Comparison of ENCODE assay signal across 22 mouse cellular contexts in the genomic region with DNA sequence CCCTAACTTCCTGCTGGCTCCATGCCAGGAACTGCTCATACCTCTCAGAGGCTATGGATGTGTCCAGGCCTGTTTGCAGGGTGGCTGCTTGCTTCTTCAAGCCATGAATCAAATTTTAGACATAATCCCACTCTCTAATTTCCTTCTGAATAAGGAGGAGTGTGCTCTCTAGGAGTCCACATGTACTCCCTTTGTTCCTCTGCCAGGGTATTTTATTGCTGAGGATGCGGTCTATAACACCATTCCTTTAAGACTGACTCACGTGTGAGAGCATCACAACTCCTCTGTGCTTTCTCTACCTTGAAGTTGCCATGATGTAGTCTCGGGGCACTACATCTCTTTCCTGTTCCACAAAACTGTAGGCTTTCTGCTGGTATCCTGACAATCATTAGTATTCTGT.
"Had no signal": no experiment of that assay in that cellular context is flagged by ENCODE, and none has a peak within 500 bp of the region (broad histone marks: within the 10 kb centered on the region; RNA-seq: fewer than 3 reads in every experiment).

No protein-coding gene starts in this region.

- DNase-seq: kidney, adult 11 months; kidney, adult 8-10 months; liver; lung, adult 18-20 months; lung, postnatal 14 days; retina, postnatal 1 day; right cerebral cortex, postnatal 25 days; spleen, adult 18-20 months; thymus, postnatal 25 days had no signal

- H3K4me2 ChIP-seq: intestine, embryonic 15.5 days; limb, embryonic 13.5 days; liver, embryonic 12.5 days; liver, embryonic 15.5 days; midbrain, embryonic 13.5 days; neural tube, embryonic 13.5 days had no signal

- H3K9me3 ChIP-seq: intestine, embryonic 15.5 days; limb, embryonic 10.5 days; limb, embryonic 13.5 days; liver, embryonic 12.5 days; liver, embryonic 15.5 days; megakaryocyte, embryonic 14.5 days; midbrain, embryonic 10.5 days; midbrain, embryonic 13.5 days; neural tube, embryonic 13.5 days had no signal

- H3K27ac ChIP-seq: intestine, embryonic 15.5 days; kidney, postnatal 0 days; limb, embryonic 10.5 days; limb, embryonic 13.5 days; liver, embryonic 12.5 days; liver, embryonic 15.5 days; macrophage; midbrain, embryonic 10.5 days; midbrain, embryonic 13.5 days; neural tube, embryonic 13.5 days had no signal

- ATAC-seq: intestine, embryonic 15.5 days; liver, embryonic 12.5 days; midbrain, embryonic 13.5 days; midbrain, embryonic 16.5 days had no signal

- H3K27me3 ChIP-seq: intestine, embryonic 15.5 days; limb, embryonic 13.5 days; liver, embryonic 15.5 days; megakaryocyte, embryonic 14.5 days; midbrain, embryonic 13.5 days; neural tube, embryonic 13.5 days had no signal

- H3K36me3 ChIP-seq: intestine, embryonic 15.5 days; limb, embryonic 10.5 days; limb, embryonic 13.5 days; liver, embryonic 12.5 days; liver, embryonic 15.5 days; midbrain, embryonic 10.5 days; midbrain, embryonic 13.5 days; neural tube, embryonic 13.5 days had no signal

- H3K4me3 ChIP-seq: intestine, embryonic 15.5 days; limb, embryonic 10.5 days; limb, embryonic 13.5 days; liver, embryonic 12.5 days; liver, embryonic 15.5 days; megakaryocyte, embryonic 14.5 days; midbrain, embryonic 10.5 days; midbrain, embryonic 13.5 days; myocyte; neural tube, embryonic 13.5 days had no signal

- H3K4me1 ChIP-seq: intestine, embryonic 15.5 days; limb, embryonic 10.5 days; limb, embryonic 13.5 days; liver, embryonic 12.5 days; liver, embryonic 15.5 days; megakaryocyte, embryonic 14.5 days; midbrain, embryonic 10.5 days; midbrain, embryonic 13.5 days; neural tube, embryonic 13.5 days had no signal

- H3K9ac ChIP-seq: intestine, embryonic 15.5 days; limb, embryonic 13.5 days; liver, embryonic 12.5 days; liver, embryonic 15.5 days; midbrain, embryonic 13.5 days; neural tube, embryonic 13.5 days had no signal
